Mouse (Mus musculus): ENCODE results near the gene Pcbp4. TPM values are rescaled to one million over a fixed set of nuclear protein-coding genes. Genes with fewer than 3 reads are reported as not detected.

Gene Pcbp4
- 3.9 and 7.1 TPM in 2 replicates for polyA plus RNA-seq (2015; fragmentation: Nextera tagmentation; extraction: Ambion mirVana)

DNA sequence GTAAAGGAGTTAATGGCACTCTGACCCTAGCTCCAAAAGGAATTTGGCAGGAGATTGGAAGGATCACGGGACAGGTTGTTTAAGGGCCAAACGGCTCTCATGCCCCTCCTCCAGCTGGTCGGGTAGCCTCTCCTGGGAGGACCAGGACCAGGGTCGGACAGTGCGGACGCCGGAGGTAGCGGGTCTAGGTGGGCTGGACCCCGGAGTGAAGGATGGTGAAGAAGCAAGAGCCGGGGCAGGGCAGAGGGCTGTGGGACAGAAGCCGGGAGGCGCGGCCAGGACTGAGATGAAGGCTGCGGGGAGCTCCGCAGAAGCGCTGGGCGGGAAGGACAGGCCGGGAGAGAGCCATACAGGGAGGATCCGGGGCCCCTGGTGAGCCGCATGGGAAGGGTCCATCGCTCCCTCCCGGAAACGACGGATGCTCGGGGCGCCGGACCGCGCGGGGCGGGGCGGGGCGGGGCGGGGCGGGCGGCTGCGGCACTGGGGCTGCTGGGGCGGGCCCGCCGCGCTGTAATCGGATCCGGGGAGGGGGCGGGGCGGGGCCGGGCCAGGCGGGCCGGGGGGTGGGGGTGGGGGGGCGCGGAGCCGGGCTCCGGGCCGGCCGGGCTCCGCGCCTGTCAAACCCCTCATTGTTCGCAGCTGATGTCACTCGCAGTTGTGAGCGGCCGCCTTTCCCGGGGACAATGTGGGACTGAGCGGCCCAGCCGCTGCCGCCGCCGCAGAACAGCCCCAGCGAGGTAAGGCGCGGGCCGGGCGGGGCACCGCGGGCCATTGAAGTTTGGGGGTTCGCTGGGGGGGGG lies at the start of gene Pcbp4:
Gene Pcbp4, plus strand, starts transcription at position 21 of the 800 bp plus-strand sequence.

DNA sequence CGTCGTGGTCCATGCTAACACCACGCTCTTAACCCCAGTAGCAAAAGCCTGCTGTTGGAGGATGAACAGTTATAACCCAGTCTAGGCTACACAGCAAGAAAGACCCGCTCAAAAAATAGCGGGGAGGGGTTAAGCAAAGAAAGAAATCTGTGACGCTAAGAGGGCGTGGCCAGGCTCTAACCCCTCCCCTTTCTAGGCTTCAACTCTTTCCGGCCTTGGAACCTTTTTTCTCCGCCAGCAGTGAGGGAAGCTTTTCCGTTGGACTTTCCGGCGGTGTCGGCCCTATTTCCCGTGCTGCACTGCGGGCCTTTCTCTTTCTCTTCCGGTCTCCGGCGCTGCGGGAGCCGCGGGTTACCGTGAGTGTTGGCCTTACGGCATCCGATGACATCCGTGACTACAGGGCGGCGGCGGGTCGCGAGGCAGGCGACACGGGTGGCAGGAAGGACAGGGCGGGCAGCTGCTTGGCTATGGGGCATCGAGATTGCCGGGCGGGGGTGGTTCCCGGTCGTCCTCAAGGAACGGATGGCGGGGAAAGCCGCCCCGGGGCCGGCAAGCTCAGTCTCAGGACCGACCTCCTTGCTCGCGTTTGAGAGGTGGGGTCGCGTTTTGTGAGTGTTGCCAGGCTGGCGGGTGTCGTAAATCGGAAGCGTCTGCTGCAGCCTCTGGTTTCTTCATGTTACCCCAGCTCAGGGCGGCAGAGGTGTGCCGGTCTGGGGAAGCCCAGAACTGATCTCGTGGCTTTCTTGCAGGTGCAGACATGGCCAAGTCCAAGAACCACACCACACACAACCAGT lies 23.7 kb upstream of the Pcbp4 start, which contains the start of gene Rpl29:
Gene Rpl29, plus strand, starts transcription at position 234 of the 794 bp plus-strand sequence.

DNA sequence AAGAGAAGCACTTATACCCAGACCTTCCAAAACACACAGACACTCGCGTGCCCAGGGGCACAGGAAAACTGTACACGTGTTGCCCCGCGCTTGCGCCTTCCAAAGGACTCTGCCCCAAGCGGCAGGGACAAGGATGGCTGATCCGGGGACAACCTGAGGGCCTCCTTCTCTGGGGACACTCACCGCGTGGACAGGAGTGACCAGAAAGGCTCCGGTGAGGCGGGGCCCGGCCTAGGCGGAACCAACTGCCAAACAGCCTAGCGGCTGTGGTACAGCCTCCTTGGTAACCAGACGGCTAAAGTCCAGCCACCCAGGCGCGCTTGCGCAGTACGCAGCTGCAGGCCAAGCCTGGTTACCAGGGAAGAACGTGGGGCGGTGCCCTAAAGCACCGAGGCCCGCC lies 5.7 kb upstream of the Pcbp4 start, which contains the start of the genes Abhd14b and Abhd14a:
Gene Abhd14b, plus strand, starts transcription at position 112 of the 400 bp plus-strand sequence.
Gene Abhd14a, minus strand, starts transcription at position 331 of the 400 bp plus-strand sequence.

DNA sequence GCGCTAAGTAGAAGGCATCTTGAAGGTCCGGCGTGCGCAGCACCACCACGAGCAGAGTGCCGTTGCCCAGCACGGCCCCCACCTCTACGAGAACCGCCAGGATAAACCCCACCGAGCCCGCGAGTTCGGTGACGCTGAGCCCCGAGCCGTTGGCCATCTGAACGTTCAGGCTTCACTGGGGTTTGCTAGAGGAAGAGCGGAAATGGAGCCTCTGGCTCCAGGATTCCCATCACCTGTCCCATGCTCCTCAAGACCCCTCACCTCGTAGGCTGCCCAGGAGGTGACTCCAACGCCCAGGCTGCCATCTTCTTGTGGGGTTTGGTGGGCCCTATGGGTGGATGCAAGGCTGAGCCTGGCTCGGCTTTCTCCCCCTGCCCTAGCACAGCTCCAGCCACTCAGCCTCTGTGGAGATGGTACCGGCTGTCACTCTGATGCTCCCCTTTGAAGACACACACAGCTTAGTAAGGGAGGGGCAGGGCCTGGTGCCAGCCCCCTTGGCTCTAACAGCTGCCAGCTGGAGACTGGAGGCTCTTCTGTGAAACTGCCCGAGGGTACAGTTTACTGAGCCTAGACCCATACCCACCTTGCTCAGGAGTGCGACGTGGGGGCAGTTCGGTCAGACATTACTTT lies 12.6 kb downstream of the Pcbp4 start, which contains the start of gene Gpr62:
Gene Gpr62, minus strand, starts transcription at position 368 of the 630 bp plus-strand sequence.

DNA sequence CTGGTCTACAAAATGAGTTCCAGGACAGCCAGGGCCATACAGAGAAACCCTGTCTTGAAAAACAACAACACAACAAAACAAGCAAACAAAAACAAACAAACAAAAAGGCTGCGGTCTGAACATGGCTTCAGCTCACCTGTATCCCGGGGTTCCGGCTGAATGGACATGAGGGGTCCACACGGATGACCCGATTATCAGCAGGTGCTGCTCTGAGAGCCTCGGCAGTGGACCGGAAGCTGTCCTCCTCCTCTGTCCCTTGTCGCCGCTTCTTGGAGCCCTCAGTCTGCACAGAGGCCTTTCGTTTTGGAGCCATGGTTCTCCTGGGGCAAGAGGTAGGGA lies 22.5 kb downstream of the Pcbp4 start, which contains the start of gene Rrp9:
Gene Rrp9, plus strand, starts transcription at position 301 of the 339 bp plus-strand sequence.

DNA sequence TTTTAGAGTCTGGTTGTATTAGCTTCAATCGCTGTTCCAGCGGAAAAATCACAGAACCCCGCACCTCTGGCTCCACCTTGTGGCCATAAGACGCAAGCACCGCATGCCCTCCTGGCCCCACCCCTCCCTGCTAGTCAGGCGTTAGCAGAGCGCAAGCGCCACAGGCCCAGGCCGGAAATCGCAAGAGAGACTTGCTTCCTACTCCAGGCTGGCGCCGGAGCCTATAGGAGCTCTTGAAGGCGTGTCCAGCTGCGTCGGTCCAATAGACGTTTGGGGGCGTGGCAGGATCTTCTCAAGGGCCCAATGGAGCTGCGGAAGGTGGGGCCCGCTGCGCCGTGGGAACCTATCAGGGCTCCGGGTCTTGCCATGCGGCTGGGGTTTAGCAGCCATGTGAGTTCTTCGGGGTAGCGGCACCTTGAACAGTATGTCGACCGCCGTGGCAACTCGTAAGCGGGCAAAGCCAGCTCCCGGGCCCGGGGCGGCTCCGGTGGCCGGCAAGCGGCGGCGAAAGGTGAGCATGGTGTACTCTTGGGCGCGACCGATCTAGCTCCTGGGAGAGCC lies 23.9 kb downstream of the Pcbp4 start, which contains the start of gene Parp3:
Gene Parp3, minus strand, starts transcription at position 26 of the 561 bp plus-strand sequence.

DNA sequence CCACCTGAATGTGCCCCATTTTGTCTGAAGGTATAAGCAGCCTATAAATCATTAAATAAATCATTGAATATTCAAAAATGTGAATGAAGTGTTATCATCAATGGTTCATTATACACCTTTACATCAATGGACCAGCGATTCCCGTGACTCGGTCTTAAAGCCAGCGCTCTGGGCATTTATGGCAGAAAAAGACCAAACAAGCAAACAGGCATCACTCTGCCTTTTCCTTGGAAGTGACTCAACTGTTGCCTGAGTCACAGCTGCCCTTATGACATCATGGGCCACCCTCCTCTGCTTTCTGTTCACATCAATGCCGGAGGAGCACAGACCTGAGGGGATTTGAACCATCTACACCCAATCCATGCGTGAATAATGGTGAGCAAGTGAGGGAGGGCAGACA lies 46.6 kb downstream of the Pcbp4 start, which contains the start of gene Iqcf1:
Gene Iqcf1, plus strand, starts transcription at position 301 of the 400 bp plus-strand sequence.

Other genes with a start within 250 kb of the Pcbp4 start
- 0.29 and 0.41 TPM in 2 replicates for gene Tlr9, start 230.7 kb upstream of the Pcbp4 start, polyA plus RNA-seq (2015; fragmentation: Nextera tagmentation; extraction: Ambion mirVana)
- 64.1 and 89.0 TPM in 2 replicates for gene Alas1, start 204.6 kb upstream of the Pcbp4 start, polyA plus RNA-seq (2015; fragmentation: Nextera tagmentation; extraction: Ambion mirVana)
- gene Poc1a, start 172.2 kb upstream of the Pcbp4 start, polyA plus RNA-seq (2015; fragmentation: Nextera tagmentation; extraction: Ambion mirVana): 29.8 TPM in 2 replicates
- gene Dusp7, start 84.7 kb upstream of the Pcbp4 start, polyA plus RNA-seq (2015; fragmentation: Nextera tagmentation; extraction: Ambion mirVana): 9.0 and 11.9 TPM in 2 replicates
- 805 and 852 TPM in 2 replicates for gene Rpl29, start 23.8 kb upstream of the Pcbp4 start, polyA plus RNA-seq (2015; fragmentation: Nextera tagmentation; extraction: Ambion mirVana)
- gene Acy1, start 15.0 kb upstream of the Pcbp4 start, polyA plus RNA-seq (2015; fragmentation: Nextera tagmentation; extraction: Ambion mirVana): 10.7 and 12.2 TPM in 2 replicates
- 2.9 and 4.4 TPM in 2 replicates for gene Abhd14b, start 5.8 kb upstream of the Pcbp4 start, polyA plus RNA-seq (2015; fragmentation: Nextera tagmentation; extraction: Ambion mirVana)
- 17.5 and 19.9 TPM in 2 replicates for gene Abhd14a, start 5.6 kb upstream of the Pcbp4 start, polyA plus RNA-seq (2015; fragmentation: Nextera tagmentation; extraction: Ambion mirVana)
- gene Gpr62, start 12.6 kb downstream of the Pcbp4 start, polyA plus RNA-seq (2015; fragmentation: Nextera tagmentation; extraction: Ambion mirVana): 0.17 TPM in 1 of 2 replicates, not detected in the other
- gene Rrp9, start 22.7 kb downstream of the Pcbp4 start, polyA plus RNA-seq (2015; fragmentation: Nextera tagmentation; extraction: Ambion mirVana): 29.7 and 32.9 TPM in 2 replicates
- 3.2 and 4.3 TPM in 2 replicates for gene Parp3, start 23.7 kb downstream of the Pcbp4 start, polyA plus RNA-seq (2015; fragmentation: Nextera tagmentation; extraction: Ambion mirVana)
- gene Iqcf1, start 46.7 kb downstream of the Pcbp4 start, polyA plus RNA-seq (2015; fragmentation: Nextera tagmentation; extraction: Ambion mirVana): not detected in 2 replicates
- gene Iqcf5, start 61.3 kb downstream of the Pcbp4 start, polyA plus RNA-seq (2015; fragmentation: Nextera tagmentation; extraction: Ambion mirVana): not detected in 2 replicates
- gene Iqcf3, start 108.3 kb downstream of the Pcbp4 start, polyA plus RNA-seq (2015; fragmentation: Nextera tagmentation; extraction: Ambion mirVana): not detected in 2 replicates
- not detected in 2 replicates for gene Iqcf4, start 117.7 kb downstream of the Pcbp4 start, polyA plus RNA-seq (2015; fragmentation: Nextera tagmentation; extraction: Ambion mirVana)
- gene Iqcf6, start 173.3 kb downstream of the Pcbp4 start, polyA plus RNA-seq (2015; fragmentation: Nextera tagmentation; extraction: Ambion mirVana): not detected in 2 replicates
- not detected in 2 replicates for gene Grm2, start 202.8 kb downstream of the Pcbp4 start, polyA plus RNA-seq (2015; fragmentation: Nextera tagmentation; extraction: Ambion mirVana)
- gene Tex264, start 232.6 kb downstream of the Pcbp4 start, polyA plus RNA-seq (2015; fragmentation: Nextera tagmentation; extraction: Ambion mirVana): 16.8 and 20.6 TPM in 2 replicates